Mouse (Mus musculus) gastrocnemius, postnatal 36 days (tissue): ENCODE measurements at regions not wholly inside any gene's neighbourhood (a gene's known extent, or its start where the extent isn't known, plus 50 kb on each side); places are given as distances from the start of the nearest gene placed in this dataset.

Experiments used
- DNase-seq, 2 experiments: peaks; one replicate each; pipeline ENCODE4 v3.0.0; 2022
- intact Hi-C: fragments of 180-260 bp; cut with DNase I; formaldehyde crosslinking; loops from one replicate; pipeline ENCODE4 v1.15.1; 2025

DNA sequence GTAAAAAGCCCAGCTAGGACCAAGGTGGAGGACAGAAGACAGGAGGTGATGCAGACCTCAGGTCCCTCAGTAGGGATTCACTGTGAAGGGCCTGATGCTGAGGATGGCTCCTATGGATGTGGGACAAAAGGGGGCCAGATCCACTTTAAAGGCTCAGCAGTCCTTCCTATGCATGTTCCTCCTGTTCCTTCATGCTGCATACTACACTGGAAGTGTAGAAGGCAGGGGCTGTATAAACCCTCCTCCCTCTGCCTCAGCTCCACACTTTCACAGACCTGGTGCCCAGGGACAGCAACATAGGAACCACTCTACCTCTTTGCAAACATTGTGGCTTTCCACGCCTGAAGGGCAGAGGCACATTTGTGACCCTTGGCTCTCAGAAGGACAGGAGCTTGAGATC lies 505.4 kb upstream of the Vstm2b start:
- DNase-seq, result no peak
- intact Hi-C loops, result no loop called here

DNA sequence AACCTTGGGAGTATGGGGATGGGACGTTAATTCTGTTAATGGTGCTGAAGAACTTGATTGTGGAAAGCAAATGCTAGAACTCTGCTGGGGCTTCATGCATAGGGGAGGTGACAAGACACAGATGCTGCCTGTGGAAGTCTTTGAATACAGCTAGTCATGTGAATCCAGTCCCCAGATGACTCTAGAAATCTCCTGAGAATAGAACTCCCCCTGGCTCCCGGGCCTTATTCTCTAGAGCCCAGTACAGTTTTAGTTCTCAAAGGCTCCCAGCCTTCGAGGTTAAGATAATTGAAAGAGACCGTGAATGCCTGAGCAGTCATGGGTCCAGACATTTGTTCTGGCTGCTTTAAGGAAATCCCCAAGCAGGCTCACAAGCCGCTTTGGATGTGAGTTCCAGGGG lies 499.9 kb upstream of the Vstm2b start:
- intact Hi-C loops, result no loop called here

DNA sequence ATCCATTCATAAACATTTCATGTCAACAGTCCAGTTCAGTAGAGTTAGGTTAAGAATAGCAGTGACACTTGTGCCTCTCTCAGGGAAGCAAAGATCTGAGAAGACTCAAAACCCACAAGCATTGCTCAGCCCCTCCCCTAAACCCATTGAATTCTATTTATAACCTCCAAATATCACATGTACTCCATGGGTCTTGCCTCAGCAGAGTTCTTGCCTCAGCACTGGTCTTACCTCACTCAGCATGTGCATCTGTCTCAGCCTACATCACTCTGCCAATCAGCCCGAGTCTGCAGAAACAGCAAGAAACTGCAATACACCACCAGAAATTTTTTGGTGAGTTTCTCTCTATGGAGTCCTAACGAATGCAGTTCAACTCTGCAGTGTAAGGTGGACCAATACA lies 478.8 kb upstream of the Vstm2b start:
- DNase-seq, result no peak
- intact Hi-C loops, result no loop called here

More for the DNA sequence above, 499.9 kb upstream of the Vstm2b start:
- no peak for DNase-seq

DNA sequence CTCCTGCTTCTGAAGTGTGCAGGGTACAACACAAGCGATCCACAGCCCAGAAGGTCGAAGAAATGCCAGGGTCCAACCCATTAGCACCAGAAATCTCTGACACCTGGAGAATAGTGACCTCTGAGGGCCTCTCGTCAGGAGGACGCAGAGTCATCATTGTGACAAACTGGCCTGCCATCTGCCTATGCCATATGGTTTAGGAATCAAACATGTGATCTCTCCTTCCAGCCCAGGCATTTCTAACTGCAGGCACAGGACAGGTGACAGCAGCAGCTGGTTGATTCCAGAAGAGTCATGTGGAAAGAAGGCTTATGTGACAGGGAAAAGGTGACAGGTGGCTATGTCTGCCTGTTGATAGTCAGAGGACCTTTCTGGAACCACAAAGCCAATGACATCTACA lies 476.0 kb upstream of the Vstm2b start:
- intact Hi-C loops, result no loop called here

DNA sequence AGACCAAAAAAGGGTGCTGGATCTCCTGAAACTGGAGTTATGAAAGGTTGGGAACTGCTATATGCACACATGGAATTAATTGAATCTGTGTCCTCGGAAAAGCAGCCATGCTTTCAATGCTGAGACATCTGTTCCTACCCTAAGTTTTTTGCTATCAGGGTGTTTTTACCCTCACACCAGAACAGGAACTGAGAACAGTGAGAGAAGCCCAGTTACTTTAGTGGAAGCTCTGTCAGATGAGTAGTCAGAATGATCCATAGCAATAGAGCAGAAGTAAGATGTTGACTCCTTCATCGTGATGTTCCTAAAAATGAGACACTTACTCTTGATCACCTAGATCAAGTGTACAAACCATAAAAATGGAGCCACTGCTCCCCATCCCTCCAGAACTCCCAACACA lies 468.7 kb upstream of the Vstm2b start:
- intact Hi-C loops, result no loop called here

More for the DNA sequence above, 476.0 kb upstream of the Vstm2b start:
- DNase-seq, result no peak

DNA sequence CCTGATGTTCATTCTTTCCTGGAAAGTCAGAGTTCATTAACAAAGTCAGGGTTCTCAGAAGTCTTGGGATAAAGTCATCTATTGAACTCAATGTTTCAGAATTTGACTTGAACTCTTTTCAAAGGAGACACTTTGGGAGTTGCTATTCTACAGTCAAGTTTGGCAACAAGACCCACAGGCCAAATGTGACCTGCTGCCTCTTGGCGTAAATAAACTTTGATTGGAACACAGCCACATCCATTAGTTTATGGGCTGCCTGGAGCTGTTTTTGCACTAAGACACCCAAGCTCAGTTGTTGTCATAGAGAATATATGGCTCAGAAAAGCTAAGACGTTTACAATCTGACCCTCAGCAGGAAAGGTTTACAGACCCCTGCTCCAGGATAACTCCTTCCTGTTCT lies 464.2 kb upstream of the Vstm2b start:
- intact Hi-C loops, result no loop called here
- peak in 1 of 2 experiments; percentile 5 for DNase-seq

More for the DNA sequence above, 468.7 kb upstream of the Vstm2b start:
- DNase-seq, result no peak

DNA sequence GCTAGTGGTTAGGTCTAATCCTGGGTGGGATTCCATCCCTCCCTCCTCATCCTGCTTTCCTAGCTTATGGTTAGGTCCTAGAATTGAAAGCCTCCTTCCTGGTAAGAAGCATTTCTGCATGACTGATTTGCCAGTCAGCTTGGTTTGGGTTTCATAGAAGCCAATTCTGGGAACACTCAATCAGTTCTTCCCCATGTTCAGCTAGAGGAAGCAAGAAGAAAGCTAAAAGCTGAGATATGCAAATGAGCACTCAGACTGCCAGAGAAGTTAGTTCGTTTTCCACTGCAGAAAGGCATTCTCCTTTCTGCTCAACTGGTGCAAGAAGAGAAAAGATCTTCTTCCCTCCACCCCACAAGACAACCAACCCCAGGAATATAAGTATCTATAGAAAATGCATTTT lies 457.0 kb upstream of the Vstm2b start:
- intact Hi-C loops, result no loop called here
- DNase-seq, result no peak

DNA sequence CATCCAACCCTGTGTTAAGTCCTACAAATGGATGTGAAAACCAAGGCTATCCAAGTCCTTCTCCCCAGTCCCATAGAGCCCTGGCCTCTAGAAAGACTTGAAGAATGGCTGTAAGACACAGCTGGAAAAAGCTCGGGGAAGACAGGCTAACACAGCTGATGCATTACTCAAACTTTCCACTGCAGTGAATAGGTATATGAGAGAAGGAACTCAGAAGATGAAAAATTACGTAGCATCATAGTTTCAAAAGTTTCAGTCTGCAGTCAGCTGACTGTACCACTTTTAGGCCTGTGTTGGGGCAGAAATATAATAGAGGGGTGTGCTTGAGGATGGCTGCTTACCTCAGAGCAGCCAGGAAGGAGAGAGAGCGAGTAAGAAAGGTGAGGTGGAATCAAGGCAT lies 456.3 kb upstream of the Vstm2b start:
- intact Hi-C loops, result no loop called here
- no peak for DNase-seq

DNA sequence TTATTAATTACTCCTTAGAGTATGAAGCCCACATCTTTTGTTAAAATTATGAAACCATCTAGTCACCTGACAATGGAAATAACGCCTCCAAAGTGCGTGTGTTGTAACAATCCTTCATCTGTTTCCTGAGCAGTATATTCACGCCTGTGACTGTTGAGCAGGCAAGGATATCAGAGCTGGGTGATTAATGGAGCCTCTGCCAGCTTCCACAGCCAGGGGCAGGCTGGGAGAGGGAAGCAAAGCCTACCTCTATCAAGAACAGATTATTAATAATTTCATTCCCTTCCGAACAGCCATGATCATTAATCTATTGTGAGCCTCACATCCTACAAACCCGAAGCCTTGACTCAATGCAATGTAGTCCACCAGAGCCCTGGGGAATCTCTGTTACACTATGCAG lies 431.7 kb upstream of the Vstm2b start:
- intact Hi-C loops, result no loop called here
- no peak for DNase-seq

DNA sequence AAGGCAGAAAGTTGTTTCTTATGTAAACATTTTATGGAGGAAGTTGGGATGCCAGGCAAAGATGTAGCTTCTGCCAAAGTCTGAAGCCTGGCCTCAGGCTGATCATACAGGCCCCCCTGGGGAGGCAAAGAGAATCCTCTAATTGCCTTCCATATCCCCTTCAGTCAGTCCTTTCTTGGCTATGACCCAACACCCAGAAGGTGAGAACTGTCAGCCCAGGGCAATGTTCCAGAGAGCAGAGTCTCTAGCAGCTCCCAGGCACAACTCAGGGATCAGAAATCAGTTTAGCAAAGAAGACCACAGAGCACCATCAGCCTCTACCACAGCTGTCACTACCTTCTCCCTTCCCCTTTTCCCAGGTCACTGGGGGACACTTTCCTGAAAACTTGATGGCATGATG lies 410.9 kb upstream of the Vstm2b start:
- intact Hi-C loops, result no loop called here

DNA sequence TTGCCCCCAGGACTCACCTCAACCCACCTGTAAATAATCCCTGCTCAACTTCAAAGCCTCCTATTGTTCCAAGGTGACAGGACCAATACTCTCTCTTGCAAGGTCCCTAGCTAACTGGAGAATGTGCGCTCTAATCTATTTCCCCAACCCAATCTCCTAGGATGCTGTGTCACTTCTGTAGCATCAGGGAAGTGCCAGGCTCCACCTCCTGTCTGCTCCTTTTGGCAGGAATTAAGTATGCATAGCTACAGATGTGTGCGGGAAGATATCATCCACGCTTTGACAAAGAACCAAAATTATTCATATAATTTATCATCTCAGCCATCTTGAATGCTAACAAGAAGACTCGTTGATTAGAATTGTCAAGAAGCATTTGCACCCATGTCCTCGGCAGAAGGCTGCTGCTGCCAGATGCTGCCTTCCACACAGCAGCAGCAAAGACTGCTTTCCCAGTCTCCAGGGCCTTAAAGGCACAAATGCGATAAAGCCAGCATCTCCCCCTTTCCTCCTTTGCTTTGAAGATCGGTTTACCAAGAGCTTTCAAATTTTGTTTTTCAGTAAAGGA lies 375.3 kb upstream of the Vstm2b start:
- DNase-seq, result no peak
- intact Hi-C loops, result no loop called here

More for the DNA sequence above, 410.9 kb upstream of the Vstm2b start:
- DNase-seq, result no peak

DNA sequence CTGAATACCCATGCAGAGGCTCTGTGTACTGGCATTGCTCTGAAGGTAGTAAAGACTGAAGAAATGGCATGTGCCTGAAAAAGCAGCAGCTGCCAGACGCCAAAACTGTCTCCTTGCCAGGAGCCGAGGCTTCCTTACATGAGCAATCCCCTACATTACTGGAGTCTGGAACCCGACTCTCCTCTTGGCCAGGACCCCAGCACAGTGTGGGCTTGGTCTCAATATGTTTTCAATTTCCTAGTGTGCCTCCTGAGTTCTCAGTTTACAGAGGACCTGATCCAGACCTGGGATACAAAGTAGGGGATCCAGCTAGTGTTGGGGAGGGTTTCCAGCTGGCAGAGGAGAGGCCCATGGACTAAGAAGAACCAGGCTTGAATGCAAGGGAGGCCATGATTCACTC lies 361.5 kb upstream of the Vstm2b start:
- peak; percentile 18 to 23 for DNase-seq

DNA sequence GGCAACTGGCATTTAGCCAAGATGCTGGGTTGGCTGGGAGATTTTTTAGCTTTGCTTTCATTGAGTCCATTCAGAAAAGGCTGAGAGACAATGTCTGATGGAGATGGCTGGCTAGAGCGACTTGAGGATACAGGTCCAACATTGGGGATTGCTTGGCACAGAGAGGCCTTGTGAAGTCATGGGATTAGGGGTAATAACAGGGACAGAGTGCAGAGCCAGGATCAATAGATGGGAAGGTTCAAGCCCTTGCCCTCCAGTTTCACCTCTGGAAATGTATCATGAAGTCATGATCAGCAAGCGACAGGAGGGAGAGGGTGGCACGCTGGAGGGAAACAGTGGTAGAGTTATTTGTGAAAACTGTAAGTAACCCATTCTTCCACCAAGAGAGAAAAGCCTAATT lies 360.5 kb upstream of the Vstm2b start:
- intact Hi-C loops, result no loop called here
- DNase-seq, result no peak

More for the DNA sequence above, 361.5 kb upstream of the Vstm2b start:
- intact Hi-C loops, result no loop called here

DNA sequence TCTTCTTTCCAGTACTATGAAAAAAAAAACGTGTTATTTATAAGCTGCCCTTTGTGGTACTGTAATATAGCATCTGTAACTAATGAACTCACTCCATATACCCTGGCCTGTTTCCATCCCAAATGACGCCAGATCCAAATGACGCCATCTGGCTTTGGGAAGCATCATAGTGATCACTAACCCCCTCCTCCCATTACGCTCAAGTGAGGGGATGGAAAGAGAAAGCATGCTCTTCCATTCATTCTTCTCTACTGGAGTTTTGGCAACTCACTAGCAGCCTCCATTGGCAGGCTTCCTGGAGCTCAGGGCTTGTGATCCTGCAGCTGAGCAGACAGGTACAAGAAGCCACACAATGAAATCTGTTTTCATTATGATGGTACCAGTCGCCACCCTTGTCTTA lies 358.3 kb upstream of the Vstm2b start:
- intact Hi-C loops, result no loop called here
- no peak for DNase-seq

DNA sequence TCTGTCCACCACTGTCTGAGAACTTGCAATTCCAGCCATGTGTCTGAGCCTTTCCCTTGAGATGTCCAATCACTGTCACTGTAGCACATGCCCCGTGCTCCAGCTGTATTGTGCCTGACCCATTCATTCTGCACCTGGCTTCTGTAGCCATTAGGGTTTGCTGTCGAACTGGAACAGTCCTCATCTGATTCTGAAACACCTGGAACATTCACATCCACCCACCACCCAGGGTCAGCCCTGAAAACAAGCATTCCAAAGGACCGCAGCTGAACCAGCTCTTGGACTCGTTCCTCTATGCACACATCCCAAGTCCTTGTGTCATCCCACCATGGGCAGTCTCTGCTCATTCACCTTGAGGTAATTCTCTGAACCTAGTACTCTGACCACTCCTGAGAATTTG lies 356.8 kb upstream of the Vstm2b start:
- intact Hi-C loops, result no loop called here
- no peak for DNase-seq

DNA sequence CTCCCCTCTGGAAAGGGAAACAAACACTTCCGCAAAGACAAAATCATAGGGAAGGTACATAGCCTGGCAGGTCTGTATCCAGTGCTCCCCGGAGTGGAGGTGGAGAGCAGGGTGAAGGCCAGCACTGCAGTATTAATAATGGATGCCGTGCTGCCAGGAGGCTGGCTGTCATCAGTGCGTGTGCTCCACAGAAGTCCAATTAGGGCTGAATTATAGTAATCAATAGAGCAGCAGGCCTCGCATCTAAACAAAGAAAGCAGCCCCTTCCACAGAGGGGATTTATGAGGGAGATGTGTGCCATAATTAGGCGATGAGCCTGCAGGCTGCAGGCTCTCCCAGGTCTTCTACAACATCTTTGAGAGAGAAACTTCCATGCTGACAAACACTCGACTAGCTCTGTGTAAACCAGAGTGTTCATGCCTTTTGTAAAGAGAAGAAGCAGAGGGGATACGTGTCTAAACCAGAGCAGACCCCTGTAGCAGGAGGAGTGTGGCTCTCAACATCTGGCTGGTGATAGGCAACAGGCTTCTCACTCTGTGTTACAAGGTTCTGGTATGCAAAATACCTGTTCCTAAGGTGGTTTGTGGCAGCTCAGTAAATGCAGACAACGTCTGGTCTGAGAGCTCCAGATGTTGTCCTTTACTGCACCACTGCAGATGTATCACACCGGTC lies 334.5 kb upstream of the Vstm2b start:
- intact Hi-C loops, result no loop called here
- no peak for DNase-seq

DNA sequence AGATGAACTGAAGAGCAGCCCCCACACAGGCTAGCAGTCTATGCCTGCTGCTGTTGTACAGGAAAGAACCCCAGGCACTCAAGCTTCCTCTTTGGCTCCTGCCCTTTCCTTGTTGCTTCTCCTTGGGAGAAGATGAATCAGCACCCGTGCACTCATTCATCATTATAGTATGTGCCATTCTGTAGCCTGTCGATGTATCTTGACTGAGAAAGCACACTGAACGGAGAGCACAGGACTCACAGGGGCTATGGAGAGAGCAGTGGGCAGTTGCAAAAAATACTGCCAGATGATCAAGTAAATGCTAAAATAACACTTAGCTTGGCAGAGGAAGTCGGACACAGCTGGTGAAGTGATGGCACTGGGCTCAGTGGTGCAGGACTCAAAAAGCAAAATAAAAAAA lies 322.2 kb upstream of the Vstm2b start:
- no peak for DNase-seq
- intact Hi-C loops, result no loop called here

DNA sequence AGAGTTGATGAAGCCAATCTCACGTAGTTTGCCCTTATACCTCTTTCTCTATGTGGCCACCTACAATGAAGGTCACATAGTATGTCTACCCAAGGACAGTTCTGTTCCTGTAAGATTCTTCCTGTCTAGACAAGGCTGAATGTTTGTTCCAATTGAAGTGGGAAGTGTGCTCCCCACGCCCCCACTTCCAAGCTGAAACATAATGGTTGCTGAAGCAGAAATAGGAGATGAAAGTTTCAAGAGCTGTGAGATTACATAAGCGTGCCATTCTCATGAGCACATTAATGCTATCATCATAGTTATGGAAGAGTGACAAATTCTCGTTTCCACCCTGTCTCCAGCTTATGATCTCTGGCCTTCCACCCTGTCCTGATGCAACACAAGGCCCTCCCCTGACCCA lies 320.8 kb upstream of the Vstm2b start:
- no peak for DNase-seq
- intact Hi-C loops, result no loop called here

DNA sequence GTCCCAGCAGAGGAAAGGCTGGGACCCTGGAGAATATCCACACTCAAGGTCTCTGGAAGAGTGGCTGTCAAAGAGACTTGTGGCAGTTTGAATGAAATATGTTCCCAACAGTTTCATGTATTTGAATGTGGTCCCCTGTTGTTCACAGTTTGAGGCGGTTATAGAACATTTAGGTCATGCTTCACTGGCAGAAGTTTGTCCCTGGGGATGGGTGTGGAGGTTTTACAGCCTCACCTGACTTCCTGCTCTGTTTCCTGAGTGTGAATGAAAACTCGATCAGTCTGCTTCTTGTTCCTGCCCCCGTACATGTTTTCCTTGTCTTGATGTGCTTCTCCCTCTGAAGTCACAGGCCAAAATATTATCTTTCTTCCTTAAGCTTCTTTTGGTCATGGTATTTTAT lies 277.4 kb upstream of the Vstm2b start:
- intact Hi-C loops, result no loop called here
- no peak for DNase-seq

DNA sequence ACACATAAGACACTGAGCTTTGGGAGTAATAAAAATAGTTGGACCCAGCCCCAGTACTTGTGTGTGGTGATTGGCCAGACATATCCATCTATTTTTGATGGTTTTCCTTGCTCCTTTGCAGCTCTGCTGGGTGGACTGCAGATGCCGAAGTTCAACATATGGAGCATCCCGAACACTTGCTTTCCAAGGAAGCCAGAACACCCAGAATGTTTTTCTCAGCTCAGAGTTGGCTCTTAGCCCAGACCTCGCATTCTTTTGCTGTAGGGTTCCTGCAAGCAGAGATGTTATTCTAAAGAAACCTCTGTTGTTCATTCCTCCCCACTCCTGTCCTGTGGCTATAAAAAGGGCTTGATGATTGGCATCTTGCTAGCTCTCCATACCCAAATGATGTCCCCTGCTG lies 275.3 kb upstream of the Vstm2b start:
- DNase-seq, result no peak
- intact Hi-C loops, result no loop called here

DNA sequence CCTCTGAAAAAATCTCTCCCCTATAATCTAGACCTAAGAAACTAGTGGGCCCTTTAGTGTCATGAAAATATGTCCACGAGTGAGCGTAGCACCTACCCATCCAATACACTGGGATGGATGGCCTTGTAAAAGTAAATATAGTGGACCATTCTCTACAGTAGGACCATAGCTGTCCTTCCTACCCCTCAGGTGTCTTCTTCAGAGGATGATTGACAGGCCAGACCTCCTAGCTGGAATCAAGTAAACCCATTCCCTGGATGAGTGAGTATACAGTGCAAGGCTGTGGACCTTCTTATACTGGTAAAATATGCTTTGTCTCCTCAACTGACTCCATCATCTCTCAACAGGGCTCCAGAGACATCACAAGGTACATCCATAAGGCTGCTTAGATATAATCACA lies 274.8 kb upstream of the Vstm2b start:
- intact Hi-C loops, result no loop called here
- no peak for DNase-seq

DNA sequence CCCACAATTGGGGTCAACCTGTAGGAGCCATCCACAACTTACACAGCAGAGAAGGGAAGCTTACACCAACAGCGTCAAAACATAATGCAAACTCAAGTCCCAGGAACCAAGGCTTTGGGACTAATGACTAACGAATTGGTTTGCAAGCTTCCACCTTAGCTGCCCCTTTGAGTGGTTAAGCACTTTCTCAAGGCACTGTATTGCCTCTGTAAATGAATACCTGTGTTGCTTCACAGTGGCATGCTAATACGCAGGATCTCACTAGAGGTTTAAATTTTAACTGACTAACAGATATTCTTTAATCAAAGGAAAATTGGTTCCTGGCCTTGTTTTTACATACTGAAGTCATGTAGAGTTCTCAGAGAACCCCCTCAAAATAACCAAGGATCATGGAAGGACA lies 261.8 kb upstream of the Vstm2b start:
- DNase-seq, result no peak
- intact Hi-C loops, result no loop called here

DNA sequence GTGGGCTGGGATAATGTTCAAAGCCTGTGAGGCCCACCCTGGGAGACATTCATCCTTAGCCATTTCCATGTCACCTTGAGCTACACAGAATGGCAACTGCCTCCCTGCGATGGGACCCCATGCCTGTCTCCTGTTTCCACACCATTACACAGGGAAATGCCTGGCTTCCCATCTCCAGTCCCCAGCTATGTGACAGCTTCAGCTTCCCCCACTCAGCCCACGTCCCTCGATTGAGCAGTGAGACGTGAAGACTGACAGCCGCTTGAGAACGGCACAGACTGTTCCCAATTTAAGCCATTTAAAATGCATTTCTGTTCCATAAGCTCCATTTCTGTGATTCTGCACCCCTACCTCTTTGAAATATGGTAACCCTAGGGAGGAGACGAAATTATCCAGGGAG lies 243.1 kb upstream of the Vstm2b start:
- DNase-seq, result no peak

More for the DNA sequence above, 243.1 kb upstream of the Vstm2b start:
- intact Hi-C loops, result no loop called here
